Mouse (Mus musculus): ENCODE measurements at regions not wholly inside any gene's neighbourhood (a gene's known extent, or its start where the extent isn't known, plus 50 kb on each side); places are given as distances from the start of the nearest gene placed in this dataset.
A peak's percentile ranks its signal among the peaks of the same experiment; 100 is the strongest.

DNA sequence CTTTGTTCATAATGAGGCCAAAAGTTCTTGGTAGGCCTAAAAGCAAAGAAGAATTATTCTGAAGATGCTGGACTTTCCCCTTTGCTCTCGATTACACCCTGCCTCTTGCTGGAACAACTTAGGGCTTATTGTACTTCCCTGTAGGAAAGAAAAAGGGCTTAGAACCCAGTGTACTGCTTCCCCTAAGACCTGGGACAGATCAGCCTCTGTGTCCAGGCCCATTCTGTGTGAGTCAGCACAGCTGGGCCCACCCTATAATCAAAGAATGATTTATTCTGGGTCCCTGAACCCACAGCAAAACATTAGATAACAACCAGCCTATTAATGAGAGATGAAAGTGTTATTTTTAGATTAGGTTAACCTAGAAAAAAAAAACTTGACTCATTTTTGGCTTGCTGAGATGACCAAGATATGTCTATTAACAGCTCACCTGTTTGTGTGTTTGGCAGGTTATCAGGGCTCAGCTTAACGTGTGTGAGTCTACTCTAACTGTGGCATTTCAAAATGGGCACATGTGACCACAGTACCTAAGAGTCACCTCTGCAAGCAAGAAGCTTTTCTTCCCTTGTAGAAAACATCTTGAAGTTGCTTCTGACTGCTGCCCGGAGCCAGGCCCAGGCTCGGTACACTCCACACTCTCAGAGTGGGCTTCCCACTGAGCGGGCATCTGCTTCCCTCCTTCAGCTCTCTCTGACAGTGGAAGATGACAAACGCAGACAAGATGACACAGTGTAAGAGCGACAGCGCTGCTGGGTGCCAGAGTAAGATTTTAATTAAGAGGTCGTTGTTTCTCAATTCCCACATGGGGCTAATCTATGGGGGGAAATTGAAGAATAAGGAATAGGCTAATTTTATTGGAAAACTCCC is 115.9 kb upstream of the Foxq1 start:
- no peaks in the 10 kb centered on the region for H3K9me3 ChIP-seq
- peak; percentile 60; the same call in 1 of the 2 replicates for ATAC-seq (ENCODE audit: insufficient read depth, low FRiP score, low read depth)
- H3K27ac ChIP-seq, result no peak overlapping the region
- H3K27me3 ChIP-seq (replicated peaks), result no peaks in the 10 kb centered on the region
- no peak overlapping the region for H3K4me3 ChIP-seq (replicated peaks)
- WGBS, result 79% methylated on average over 9 of the region's 9 CpGs
- H3K36me3 ChIP-seq, result no peaks in the 10 kb centered on the region
- no peak overlapping the region for H3K9ac ChIP-seq
- H3K4me2 ChIP-seq, result no peak overlapping the region
- no peaks in the 10 kb centered on the region for H3K4me1 ChIP-seq

GRCm38 (mm10) chr13:31458883-31459282 is 97.1 kb upstream of the Foxq1 start:
- no peaks in the 10 kb centered on the region for H3K9me3 ChIP-seq
- H3K27ac ChIP-seq, result no peak overlapping the region
- no peak for ATAC-seq (ENCODE audit: insufficient read depth, low FRiP score, low read depth)
- H3K36me3 ChIP-seq, result no peaks in the 10 kb centered on the region
- H3K4me3 ChIP-seq (replicated peaks), result no peak overlapping the region
- no peak overlapping the region for H3K4me2 ChIP-seq
- no peaks in the 10 kb centered on the region for H3K27me3 ChIP-seq (replicated peaks)
- no peak overlapping the region for H3K9ac ChIP-seq
- H3K4me1 ChIP-seq, result no peaks in the 10 kb centered on the region
- 61% methylated on average over 2 of the region's 2 CpGs for WGBS

GRCm38 (mm10) chr13:31465141-31465540 is 90.8 kb upstream of the Foxq1 start:
- Histone ChIP-seq H3K4me1 (no peaks in the 10 kb centered on the region), H3K9me3 (no peaks in the 10 kb centered on the region), H3K27me3 (replicated peaks) (no peaks in the 10 kb centered on the region), H3K4me3 (replicated peaks) (no peak overlapping the region), H3K36me3 (no peaks in the 10 kb centered on the region), H3K9ac (no peak overlapping the region), H3K4me2 (no peak overlapping the region), H3K27ac (no peak overlapping the region)
- ATAC-seq (ENCODE audit: insufficient read depth, low FRiP score, low read depth), result no peak
- WGBS, result 79% methylated on average over 8 of the region's 8 CpGs

DNA sequence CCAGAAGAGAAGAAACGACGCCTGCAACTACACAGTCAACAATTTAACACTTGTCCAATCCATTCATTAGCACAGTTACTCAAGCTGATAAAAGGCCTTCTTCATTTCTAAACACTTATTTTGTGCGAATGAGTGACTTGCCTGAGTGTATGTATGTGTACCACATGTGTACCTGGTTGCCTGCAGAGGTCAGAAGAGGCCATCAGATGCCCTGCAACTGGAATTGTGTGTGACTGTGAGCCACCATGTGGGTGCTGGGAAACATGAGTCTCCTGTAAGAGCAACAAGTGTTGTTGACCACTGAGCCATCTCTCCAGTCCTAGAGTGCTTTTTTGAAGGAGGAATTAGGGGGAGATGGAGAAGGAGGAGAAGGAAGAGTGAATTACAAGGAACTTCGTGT is 90.2 kb upstream of the Foxq1 start:
- no peak for ATAC-seq (ENCODE audit: insufficient read depth, low FRiP score, low read depth)
- Histone ChIP-seq H3K36me3 (no peaks in the 10 kb centered on the region), H3K9me3 (no peaks in the 10 kb centered on the region), H3K27ac (no peak overlapping the region), H3K4me1 (no peaks in the 10 kb centered on the region), H3K4me2 (no peak overlapping the region), H3K9ac (no peak overlapping the region), H3K27me3 (replicated peaks) (no peaks in the 10 kb centered on the region), H3K4me3 (replicated peaks) (no peak overlapping the region)
- WGBS, result 78% methylated on average over 4 of the region's 4 CpGs

- H3K4me1 ChIP-seq, result no peaks in the 10 kb centered on the region
- no peaks in the 10 kb centered on the region for H3K9me3 ChIP-seq
- H3K36me3 ChIP-seq, result no peaks in the 10 kb centered on the region
- WGBS, result 80% methylated on average over 3 of the region's 3 CpGs
- no peak overlapping the region for H3K4me2 ChIP-seq
- no peak for ATAC-seq (ENCODE audit: insufficient read depth, low FRiP score, low read depth)
- H3K4me3 ChIP-seq (replicated peaks), result no peak overlapping the region
- no peak overlapping the region for H3K9ac ChIP-seq
- no peaks in the 10 kb centered on the region for H3K27me3 ChIP-seq (replicated peaks)
- H3K27ac ChIP-seq, result no peak overlapping the region
Observed at GRCm38 (mm10) chr13:31468131-31468530, 87.8 kb upstream of the Foxq1 start.

- Histone ChIP-seq H3K9ac (no peak overlapping the region), H3K27ac (no peak overlapping the region), H3K4me2 (no peak overlapping the region), H3K27me3 (replicated peaks) (no peaks in the 10 kb centered on the region), H3K4me3 (replicated peaks) (no peak overlapping the region), H3K36me3 (no peaks in the 10 kb centered on the region), H3K4me1 (no peaks in the 10 kb centered on the region), H3K9me3 (no peaks in the 10 kb centered on the region)
- 81% methylated on average over 3 of the region's 3 CpGs for WGBS
- ATAC-seq (ENCODE audit: insufficient read depth, low FRiP score, low read depth), result no peak
Observed at GRCm38 (mm10) chr13:31468983-31469382, 87.0 kb upstream of the Foxq1 start.

DNA sequence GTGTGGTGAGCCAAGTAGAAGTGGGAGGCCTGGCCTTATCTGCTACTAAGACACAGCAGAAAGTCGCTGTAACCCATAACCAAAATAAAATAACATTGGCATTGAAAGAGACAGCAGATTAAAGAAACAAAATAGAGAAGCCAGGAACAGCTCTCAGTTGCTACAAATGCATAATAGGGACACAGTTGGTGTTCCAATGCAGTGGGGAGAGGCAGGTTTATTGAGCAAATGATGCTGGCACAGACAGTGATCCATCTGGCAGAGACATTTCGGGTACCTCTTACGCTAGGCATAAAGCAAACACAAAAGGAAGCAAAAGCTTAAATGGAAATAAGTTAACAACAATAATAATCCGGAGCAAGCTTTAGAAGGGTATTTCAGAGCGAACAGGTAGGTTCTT is 83.6 kb upstream of the Foxq1 start:
- Histone ChIP-seq H3K36me3 (no peaks in the 10 kb centered on the region), H3K27ac (no peak overlapping the region), H3K4me2 (no peak overlapping the region), H3K9ac (no peak overlapping the region), H3K4me3 (replicated peaks) (no peak overlapping the region), H3K4me1 (no peaks in the 10 kb centered on the region), H3K27me3 (replicated peaks) (no peaks in the 10 kb centered on the region), H3K9me3 (no peaks in the 10 kb centered on the region)
- 82% methylated on average over 5 of the region's 5 CpGs for WGBS
- no peak for ATAC-seq (ENCODE audit: insufficient read depth, low FRiP score, low read depth)

GRCm38 (mm10) chr13:31472804-31473203 is 83.1 kb upstream of the Foxq1 start:
- no peak overlapping the region for H3K4me3 ChIP-seq (replicated peaks)
- no peak overlapping the region for H3K4me2 ChIP-seq
- H3K4me1 ChIP-seq, result no peaks in the 10 kb centered on the region
- ATAC-seq (ENCODE audit: insufficient read depth, low FRiP score, low read depth), result no peak
- no peak overlapping the region for H3K9ac ChIP-seq
- no peaks in the 10 kb centered on the region for H3K27me3 ChIP-seq (replicated peaks)
- H3K9me3 ChIP-seq, result no peaks in the 10 kb centered on the region
- no peak overlapping the region for H3K27ac ChIP-seq
- 58% methylated on average over 4 of the region's 4 CpGs for WGBS
- no peaks in the 10 kb centered on the region for H3K36me3 ChIP-seq

GRCm38 (mm10) chr13:31473275-31473674 is 82.7 kb upstream of the Foxq1 start:
- no peaks in the 10 kb centered on the region for H3K27me3 ChIP-seq (replicated peaks)
- 71% methylated on average over 1 of the region's 1 CpGs for WGBS

DNA sequence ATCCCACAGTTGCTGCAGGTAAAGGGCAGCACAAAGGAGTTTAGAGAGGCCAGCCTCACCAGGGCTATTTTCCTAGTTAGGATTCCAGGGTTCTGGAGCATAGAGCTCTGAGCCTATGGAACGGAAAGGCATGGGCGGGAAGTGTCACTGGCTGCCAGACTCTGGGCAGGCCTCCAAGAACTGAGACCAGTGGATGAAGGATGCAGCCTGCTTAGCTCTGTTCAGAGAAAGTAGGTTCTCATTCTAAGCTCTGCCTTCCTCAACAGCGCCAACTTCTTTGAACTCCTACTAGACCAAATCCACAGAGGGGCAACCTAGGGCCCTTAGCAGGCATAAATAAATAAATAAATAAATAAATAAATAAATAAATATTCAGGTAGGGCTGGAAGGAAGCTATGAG is 80.1 kb upstream of the Foxq1 start:
- ATAC-seq (ENCODE audit: insufficient read depth, low FRiP score, low read depth), result peak; percentile 31; the same call in 1 of the 2 replicates
- WGBS, result 49% methylated on average over 3 of the region's 3 CpGs

More at GRCm38 (mm10) chr13:31473275-31473674, 82.7 kb upstream of the Foxq1 start:
- H3K36me3 ChIP-seq, result no peaks in the 10 kb centered on the region
- H3K9me3 ChIP-seq, result no peaks in the 10 kb centered on the region
- no peak overlapping the region for H3K9ac ChIP-seq
- H3K4me2 ChIP-seq, result no peak overlapping the region
- no peak overlapping the region for H3K4me3 ChIP-seq (replicated peaks)
- no peaks in the 10 kb centered on the region for H3K4me1 ChIP-seq
- H3K27ac ChIP-seq, result no peak overlapping the region
- no peak for ATAC-seq (ENCODE audit: insufficient read depth, low FRiP score, low read depth)

DNA sequence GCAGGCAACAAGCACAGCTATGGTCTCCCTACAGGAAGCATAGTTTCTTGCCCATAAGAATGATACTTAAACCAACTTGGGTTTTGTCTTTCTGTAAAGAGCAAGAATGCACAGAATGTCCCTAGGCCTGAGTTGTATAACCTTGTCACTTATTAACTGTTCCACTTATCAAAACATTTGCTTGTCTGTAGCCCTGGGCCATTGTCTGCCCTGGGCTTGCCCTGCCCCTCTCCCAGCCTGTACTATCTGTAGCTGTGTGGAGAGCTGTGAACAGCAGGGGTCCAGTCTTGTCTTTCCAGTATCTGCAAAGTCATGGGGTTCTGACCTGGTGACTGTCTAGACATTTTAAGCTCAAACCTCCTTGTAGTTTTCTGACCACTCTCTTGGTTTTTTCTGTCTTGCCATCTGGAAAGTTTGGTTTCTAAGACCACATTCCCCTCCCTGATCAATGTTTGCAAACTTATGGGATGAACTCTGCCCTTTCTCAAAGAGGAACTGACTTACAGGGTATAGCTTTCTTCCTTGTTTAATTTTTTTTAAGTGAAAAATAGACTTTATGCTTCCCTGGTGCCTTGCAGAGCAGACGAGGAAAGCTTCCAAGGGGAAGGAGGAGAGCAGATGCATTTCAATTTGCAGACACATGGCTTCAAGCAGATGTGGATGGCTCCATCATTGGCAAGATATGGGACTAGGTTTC is 78.6 kb upstream of the Foxq1 start:
- Histone ChIP-seq H3K36me3 (no peaks in the 10 kb centered on the region), H3K4me1 (no peaks in the 10 kb centered on the region), H3K9me3 (no peaks in the 10 kb centered on the region), H3K9ac (no peak overlapping the region), H3K27me3 (replicated peaks) (no peaks in the 10 kb centered on the region), H3K4me3 (replicated peaks) (no peak overlapping the region), H3K4me2 (no peak overlapping the region), H3K27ac (no peak overlapping the region)
- WGBS, result 25% methylated on average over 1 of the region's 1 CpGs
- no peak; the same call in 1 of the 2 replicates for ATAC-seq (ENCODE audit: insufficient read depth, low FRiP score, low read depth)

More for the DNA sequence above, 80.1 kb upstream of the Foxq1 start:
- no peaks in the 10 kb centered on the region for H3K4me1 ChIP-seq
- H3K9ac ChIP-seq, result no peak overlapping the region
- H3K27ac ChIP-seq, result no peak overlapping the region
- no peaks in the 10 kb centered on the region for H3K36me3 ChIP-seq
- H3K4me2 ChIP-seq, result no peak overlapping the region
- H3K9me3 ChIP-seq, result no peaks in the 10 kb centered on the region
- H3K27me3 ChIP-seq (replicated peaks), result no peaks in the 10 kb centered on the region
- H3K4me3 ChIP-seq (replicated peaks), result no peak overlapping the region

GRCm38 (mm10) chr13:31481105-31481844 is 74.7 kb upstream of the Foxq1 start:
- ATAC-seq (ENCODE audit: insufficient read depth, low FRiP score, low read depth), result no peak
- H3K9ac ChIP-seq, result no peak overlapping the region
- no peak overlapping the region for H3K4me3 ChIP-seq (replicated peaks)
- H3K27ac ChIP-seq, result no peak overlapping the region
- no peaks in the 10 kb centered on the region for H3K9me3 ChIP-seq
- no peaks in the 10 kb centered on the region for H3K36me3 ChIP-seq
- no peak overlapping the region for H3K4me2 ChIP-seq
- WGBS, result 60% methylated on average over 7 of the region's 7 CpGs
- no peaks in the 10 kb centered on the region for H3K4me1 ChIP-seq
- no peaks in the 10 kb centered on the region for H3K27me3 ChIP-seq (replicated peaks)

Measured in stomach, embryonic 15.5 days (tissue).